ENCODE assay signal across 13 mouse cellular contexts in genomic region chr7:44916881-44917280, GRCm38 (mm10). TPM values are rescaled to one million over a fixed set of nuclear protein-coding genes. Genes with fewer than 3 reads are reported as not detected.
A peak's percentile ranks its signal among the peaks of the same experiment; 100 is the strongest.
DNase-seq lines count a peak whose midpoint lies in the region; ATAC-seq and TF ChIP-seq lines count a peak whose summit lies in the region.
"Had no signal": no experiment of that assay in that cellular context is flagged by ENCODE, and none has a peak within 500 bp of the region (broad histone marks: within the 10 kb centered on the region; RNA-seq: fewer than 3 reads in every experiment).

No protein-coding gene starts in this region.

- H3K4me1 ChIP-seq in hindbrain, embryonic 15.5 days (replicated peaks), result no peaks in the 10 kb centered on the region
- no peaks in the 10 kb centered on the region for H3K4me1 ChIP-seq in hindbrain, embryonic 12.5 days
- H3K4me1 ChIP-seq in limb, embryonic 11.5 days (ENCODE audit: control insufficient read depth, insufficient read depth, low read length), result no peaks in the 10 kb centered on the region
- no peaks in the 10 kb centered on the region for H3K4me1 ChIP-seq in limb, embryonic 10.5 days
- H3K4me1 ChIP-seq in cortical plate, adult 2 months (ENCODE audit: control insufficient read depth, insufficient read depth, low read length), result peaks cover 11% of the 10 kb centered on the region
- no peaks in the 10 kb centered on the region for H3K4me1 ChIP-seq in embryonic facial prominence, embryonic 11.5 days (ENCODE audit: control insufficient read depth, insufficient read depth, low read length)
- H3K4me1 ChIP-seq: forebrain, embryonic 13.5 days had no signal

- TF ChIP-seq CTCF in cortical plate, adult 2 months (IDR thresholded peaks at IDR 0.05; ENCODE audit: extremely low read depth, insufficient read depth, low read length), result no peak

- TF ChIP-seq POLR2A in cortical plate, adult 2 months (IDR thresholded peaks at IDR 0.05; ENCODE audit: extremely low read depth, insufficient read depth, low read length), result no peak

- no peaks in the 10 kb centered on the region for H3K9me3 ChIP-seq in hindbrain, embryonic 15.5 days
- H3K9me3 ChIP-seq in hindbrain, embryonic 12.5 days (replicated peaks), result no peaks in the 10 kb centered on the region
- H3K9me3 ChIP-seq in limb, embryonic 11.5 days (ENCODE audit: control insufficient read depth, low read length), result no peaks in the 10 kb centered on the region
- no peaks in the 10 kb centered on the region for H3K9me3 ChIP-seq in limb, embryonic 10.5 days (replicated peaks)
- no peaks in the 10 kb centered on the region for H3K9me3 ChIP-seq in embryonic facial prominence, embryonic 11.5 days (replicated peaks; ENCODE audit: control insufficient read depth, low read length)
- H3K9me3 ChIP-seq: forebrain, embryonic 13.5 days; G1E; megakaryocyte, embryonic 14.5 days had no signal

- no peaks in the 10 kb centered on the region for H3K27me3 ChIP-seq in hindbrain, embryonic 15.5 days
- no peaks in the 10 kb centered on the region for H3K27me3 ChIP-seq in hindbrain, embryonic 12.5 days
- no peaks in the 10 kb centered on the region for H3K27me3 ChIP-seq in limb, embryonic 11.5 days (ENCODE audit: control insufficient read depth, insufficient read depth, low read length)
- no peaks in the 10 kb centered on the region for H3K27me3 ChIP-seq in limb, embryonic 10.5 days (ENCODE audit: low read depth, poor library complexity, severe bottlenecking)
- H3K27me3 ChIP-seq in embryonic facial prominence, embryonic 11.5 days (ENCODE audit: control insufficient read depth, insufficient read depth, low read length), result no peaks in the 10 kb centered on the region
- H3K27me3 ChIP-seq: forebrain, embryonic 13.5 days; megakaryocyte, embryonic 14.5 days had no signal

- DNase-seq in limb, embryonic 11.5 days (ENCODE audit: low spot score), result no peak
- no peak for DNase-seq in limb, embryonic 10.5 days (ENCODE audit: low spot score)
- DNase-seq in embryonic facial prominence, embryonic 11.5 days (ENCODE audit: low spot score), result no peak
- DNase-seq in cerebellum, adult 9-11 months, result no peak
- DNase-seq: cerebellum, adult 11 months; kidney, postnatal 10 days; right cerebral cortex, postnatal 4 days had no signal

- no peak overlapping the region for H3K4me3 ChIP-seq in hindbrain, embryonic 15.5 days
- no peak overlapping the region for H3K4me3 ChIP-seq in hindbrain, embryonic 12.5 days
- H3K4me3 ChIP-seq in limb, embryonic 11.5 days (ENCODE audit: low read depth, low read length), result no peak overlapping the region
- no peak overlapping the region for H3K4me3 ChIP-seq in limb, embryonic 10.5 days
- H3K4me3 ChIP-seq in cortical plate, adult 2 months (ENCODE audit: insufficient read depth, low read length), result no peak overlapping the region
- no peak overlapping the region for H3K4me3 ChIP-seq in embryonic facial prominence, embryonic 11.5 days (ENCODE audit: low read depth, low read length)
- H3K4me3 ChIP-seq: forebrain, embryonic 13.5 days had no signal

- no peak overlapping the region for H3K27ac ChIP-seq in hindbrain, embryonic 15.5 days (replicated peaks)
- H3K27ac ChIP-seq in hindbrain, embryonic 12.5 days, result no peak overlapping the region
- no peak overlapping the region for H3K27ac ChIP-seq in limb, embryonic 11.5 days (replicated peaks; ENCODE audit: low read depth, low read length)
- H3K27ac ChIP-seq in limb, embryonic 10.5 days, result no peak overlapping the region
- peak overlapping the region; percentile 72; the same call in 1 of the 2 replicates for H3K27ac ChIP-seq in cortical plate, adult 2 months (ENCODE audit: insufficient read depth, low read length)
- H3K27ac ChIP-seq in embryonic facial prominence, embryonic 11.5 days (replicated peaks; ENCODE audit: low read depth, low read length), result no peak overlapping the region
- H3K27ac ChIP-seq: forebrain, embryonic 13.5 days had no signal

- ATAC-seq in hindbrain, embryonic 15.5 days (ENCODE audit: low FRiP score, low read depth), result peak; percentile 27; the same call in 1 of the 2 replicates
- no peak for ATAC-seq in hindbrain, embryonic 12.5 days (ENCODE audit: low FRiP score)
- 0 out of 2 replicates have a peak, but pooled peaks have one; percentile 21 for ATAC-seq in limb, embryonic 11.5 days (ENCODE audit: insufficient number of reproducible peaks, low FRiP score, low TSS enrichment, low read depth)
- peak; percentile 46; the same call in 1 of the 2 replicates for ATAC-seq in embryonic facial prominence, embryonic 11.5 days (replicated peaks; ENCODE audit: insufficient number of reproducible peaks, low FRiP score, low TSS enrichment, low read depth)
- ATAC-seq: forebrain, embryonic 13.5 days had no signal

- H3K4me2 ChIP-seq in hindbrain, embryonic 15.5 days, result no peak overlapping the region
- H3K4me2 ChIP-seq in hindbrain, embryonic 12.5 days (replicated peaks), result no peak overlapping the region
- no peak overlapping the region for H3K4me2 ChIP-seq in limb, embryonic 11.5 days (ENCODE audit: low read depth, severe bottlenecking)
- H3K4me2 ChIP-seq in embryonic facial prominence, embryonic 11.5 days (ENCODE audit: low read depth, low read length), result no peak overlapping the region
- H3K4me2 ChIP-seq: forebrain, embryonic 13.5 days had no signal

- H3K9ac ChIP-seq in hindbrain, embryonic 15.5 days, result no peak overlapping the region
- no peak overlapping the region for H3K9ac ChIP-seq in hindbrain, embryonic 12.5 days
- H3K9ac ChIP-seq in limb, embryonic 11.5 days (ENCODE audit: low read length), result no peak overlapping the region
- H3K9ac ChIP-seq in embryonic facial prominence, embryonic 11.5 days (replicated peaks; ENCODE audit: low read length), result no peak overlapping the region
- H3K9ac ChIP-seq: forebrain, embryonic 13.5 days had no signal

- H3K36me3 ChIP-seq in hindbrain, embryonic 15.5 days, result peaks cover 43% of the 10 kb centered on the region
- peaks cover 52% of the 10 kb centered on the region for H3K36me3 ChIP-seq in hindbrain, embryonic 12.5 days
- peaks cover 10% of the 10 kb centered on the region; the same call in 1 of the 2 replicates for H3K36me3 ChIP-seq in limb, embryonic 11.5 days (ENCODE audit: control insufficient read depth, insufficient read depth, low read length)
- peaks cover 87% of the 10 kb centered on the region for H3K36me3 ChIP-seq in limb, embryonic 10.5 days
- no peaks in the 10 kb centered on the region; the same call in 1 of the 2 replicates for H3K36me3 ChIP-seq in embryonic facial prominence, embryonic 11.5 days (replicated peaks; ENCODE audit: control insufficient read depth, insufficient read depth, low read depth, low read length)

- WGBS in hindbrain, embryonic 15.5 days, result 94% methylated on average over 4 of the region's 4 CpGs
- WGBS in hindbrain, embryonic 12.5 days, result 92% methylated on average over 4 of the region's 4 CpGs
- 94% methylated on average over 4 of the region's 4 CpGs for WGBS in limb, embryonic 11.5 days
- 94% methylated on average over 4 of the region's 4 CpGs for WGBS in limb, embryonic 10.5 days
- WGBS in embryonic facial prominence, embryonic 11.5 days, result 92% methylated on average over 4 of the region's 4 CpGs

RNA-seq across cellular contexts. Expression of gene Ap2a1, which starts 12.4 kb away (rescaled TPM):
- polyA plus RNA-seq in hindbrain, embryonic 15.5 days (2015; fragmentation: Nextera tagmentation; extraction: Ambion mirVana), result 130 and 132 TPM in 2 replicates
- 103 and 107 TPM in 2 replicates for polyA plus RNA-seq in hindbrain, embryonic 12.5 days (2016; fragmentation: Nextera tagmentation; extraction: Ambion mirVana)
- polyA plus RNA-seq in limb, embryonic 11.5 days (2014; fragmentation: Nextera tagmentation; extraction: Ambion mirVana), result 77.0 and 78.8 TPM in 2 replicates
- 78.7 and 85.3 TPM in 2 replicates for polyA plus RNA-seq in limb, embryonic 10.5 days (2016; fragmentation: Nextera tagmentation; extraction: Ambion mirVana)
- 241 and 247 TPM in 2 replicates for polyA plus RNA-seq in cortical plate, adult 2 months (2012; rRNA removed)
- 70.1 and 70.3 TPM in 2 replicates for polyA plus RNA-seq in embryonic facial prominence, embryonic 11.5 days (2014; fragmentation: Nextera tagmentation; extraction: Ambion mirVana)

RNA-seq across cellular contexts. Expression of gene Fuz, which starts 21.0 kb away (rescaled TPM):
- 20.1 and 20.8 TPM in 2 replicates for polyA plus RNA-seq in hindbrain, embryonic 15.5 days (2015; fragmentation: Nextera tagmentation; extraction: Ambion mirVana)
- polyA plus RNA-seq in hindbrain, embryonic 12.5 days (2016; fragmentation: Nextera tagmentation; extraction: Ambion mirVana), result 19.1 and 22.7 TPM in 2 replicates
- 14.8 and 16.0 TPM in 2 replicates for polyA plus RNA-seq in limb, embryonic 11.5 days (2014; fragmentation: Nextera tagmentation; extraction: Ambion mirVana)
- 14.8 and 20.0 TPM in 2 replicates for polyA plus RNA-seq in limb, embryonic 10.5 days (2016; fragmentation: Nextera tagmentation; extraction: Ambion mirVana)
- polyA plus RNA-seq in cortical plate, adult 2 months (2012; rRNA removed), result 28.6 and 30.7 TPM in 2 replicates
- 11.8 and 13.2 TPM in 2 replicates for polyA plus RNA-seq in embryonic facial prominence, embryonic 11.5 days (2014; fragmentation: Nextera tagmentation; extraction: Ambion mirVana)

RNA-seq across cellular contexts. Expression of gene Med25, which starts 24.4 kb away (rescaled TPM):
- polyA plus RNA-seq in hindbrain, embryonic 15.5 days (2015; fragmentation: Nextera tagmentation; extraction: Ambion mirVana), result 145 and 164 TPM in 2 replicates
- polyA plus RNA-seq in hindbrain, embryonic 12.5 days (2016; fragmentation: Nextera tagmentation; extraction: Ambion mirVana), result 153 and 155 TPM in 2 replicates
- polyA plus RNA-seq in limb, embryonic 11.5 days (2014; fragmentation: Nextera tagmentation; extraction: Ambion mirVana), result 79.2 and 80.5 TPM in 2 replicates
- polyA plus RNA-seq in limb, embryonic 10.5 days (2016; fragmentation: Nextera tagmentation; extraction: Ambion mirVana), result 140 and 145 TPM in 2 replicates
- polyA plus RNA-seq in cortical plate, adult 2 months (2012; rRNA removed), result 121 and 129 TPM in 2 replicates
- 44.5 and 50.3 TPM in 2 replicates for polyA plus RNA-seq in embryonic facial prominence, embryonic 11.5 days (2014; fragmentation: Nextera tagmentation; extraction: Ambion mirVana)

RNA-seq across cellular contexts. Expression of gene Tsks, which starts 26.1 kb away (rescaled TPM):
- polyA plus RNA-seq in hindbrain, embryonic 15.5 days (2015; fragmentation: Nextera tagmentation; extraction: Ambion mirVana), result 0.10 and 0.14 TPM in 2 replicates
- polyA plus RNA-seq in hindbrain, embryonic 12.5 days (2016; fragmentation: Nextera tagmentation; extraction: Ambion mirVana), result not detected in 2 replicates
- polyA plus RNA-seq in limb, embryonic 11.5 days (2014; fragmentation: Nextera tagmentation; extraction: Ambion mirVana), result 0.13 TPM in 1 of 2 replicates, not detected in the other
- 0.14 and 0.18 TPM in 2 replicates for polyA plus RNA-seq in limb, embryonic 10.5 days (2016; fragmentation: Nextera tagmentation; extraction: Ambion mirVana)
- 1.5 and 2.0 TPM in 2 replicates for polyA plus RNA-seq in cortical plate, adult 2 months (2012; rRNA removed)
- polyA plus RNA-seq in embryonic facial prominence, embryonic 11.5 days (2014; fragmentation: Nextera tagmentation; extraction: Ambion mirVana), result 0.21 TPM in 1 of 2 replicates, not detected in the other
- polyA plus RNA-seq: forebrain, embryonic 13.5 days had no signal

RNA-seq across cellular contexts. Expression of gene Ptov1, which starts 47.3 kb away (rescaled TPM):
- polyA plus RNA-seq in hindbrain, embryonic 15.5 days (2015; fragmentation: Nextera tagmentation; extraction: Ambion mirVana), result 460 and 518 TPM in 2 replicates
- polyA plus RNA-seq in hindbrain, embryonic 12.5 days (2016; fragmentation: Nextera tagmentation; extraction: Ambion mirVana), result 606 and 662 TPM in 2 replicates
- polyA plus RNA-seq in limb, embryonic 11.5 days (2014; fragmentation: Nextera tagmentation; extraction: Ambion mirVana), result 410 and 427 TPM in 2 replicates
- 434 and 504 TPM in 2 replicates for polyA plus RNA-seq in limb, embryonic 10.5 days (2016; fragmentation: Nextera tagmentation; extraction: Ambion mirVana)
- polyA plus RNA-seq in cortical plate, adult 2 months (2012; rRNA removed), result 359 and 377 TPM in 2 replicates
- polyA plus RNA-seq in embryonic facial prominence, embryonic 11.5 days (2014; fragmentation: Nextera tagmentation; extraction: Ambion mirVana), result 350 and 370 TPM in 2 replicates
